Mouse (Mus musculus) spleen, postnatal 14 days (tissue): ENCODE measurements around the gene Kdm5a.

Experiments used
- DNase-seq, 2 experiments: peaks; one replicate each; pipeline ENCODE4 v3.0.0; 2021 to 2022; ENCODE audit warnings: low spot score in 2 of 2

Kdm5a gene

DNA sequence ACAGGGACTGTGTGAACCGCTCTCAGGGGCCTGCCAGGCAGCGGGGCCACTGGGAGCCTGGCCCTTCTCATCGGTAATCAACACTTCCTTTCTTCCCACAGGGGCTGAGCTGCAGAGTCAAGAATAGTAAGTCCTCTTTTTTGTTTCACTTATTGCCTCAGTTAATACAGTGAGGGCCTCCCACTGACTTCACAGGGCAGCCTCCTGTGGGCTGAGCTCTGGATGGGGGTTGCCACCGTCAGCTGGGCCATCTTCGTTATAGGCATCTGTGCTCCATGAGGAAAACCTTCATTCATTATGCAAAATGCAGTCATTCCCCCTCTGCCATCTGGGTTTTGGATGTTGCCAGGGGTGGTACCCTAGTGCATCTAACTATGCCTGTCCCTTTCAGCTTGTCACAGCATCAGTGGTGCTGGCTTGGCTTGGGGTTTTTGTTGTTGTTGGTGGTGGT lies 108.1 kb downstream of the Kdm5a start:
- no peak for DNase-seq

DNA sequence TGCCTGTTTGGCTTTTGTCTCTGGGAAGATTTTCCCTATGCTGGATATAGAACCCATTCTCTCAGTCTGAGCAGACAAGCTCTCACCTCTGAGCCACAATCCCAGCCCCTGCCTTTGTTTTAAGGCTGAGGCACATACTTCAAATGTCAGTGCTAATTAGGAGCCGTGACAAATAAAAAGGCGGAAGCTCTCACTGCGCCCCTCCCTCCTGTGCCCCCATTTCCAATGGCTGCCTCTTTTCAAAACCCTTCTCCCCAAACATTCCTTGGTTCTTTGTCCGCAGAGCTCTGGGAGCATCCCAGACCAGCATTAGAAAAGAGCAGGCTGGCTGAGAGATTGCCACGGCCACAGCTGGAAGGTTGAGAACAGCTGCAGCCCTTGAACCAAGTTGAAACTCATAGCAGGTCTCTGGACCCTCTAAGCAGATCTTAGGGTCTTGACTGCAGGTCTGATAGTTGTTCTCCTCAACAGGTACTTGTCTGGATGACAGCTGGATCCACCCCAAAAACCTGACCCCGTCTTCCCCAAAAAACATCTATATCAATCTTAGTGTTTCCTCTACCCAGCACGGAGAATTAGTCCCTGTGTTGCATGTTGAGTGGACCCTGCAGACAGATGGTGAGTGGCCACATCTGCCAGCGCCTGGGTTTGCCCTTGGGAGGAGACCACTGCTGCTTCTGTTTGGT lies 108.7 kb downstream of the Kdm5a start:
- DNase-seq = no peak

- no peak for DNase-seq
These were observed 109.5 kb downstream of the Kdm5a start for GRCm38 (mm10) chr6:120473427-120473826.

GRCm38 (mm10) chr6:120475288-120475687 lies 111.4 kb downstream of the Kdm5a start:
- DNase-seq = no peak

GRCm38 (mm10) chr6:120479302-120479701 lies 115.4 kb downstream of the Kdm5a start:
- DNase-seq = no peak

- no peak for DNase-seq
These were observed 116.4 kb downstream of the Kdm5a start for GRCm38 (mm10) chr6:120480361-120480760.

GRCm38 (mm10) chr6:120481538-120481937 lies 117.6 kb downstream of the Kdm5a start:
- no peak for DNase-seq

- DNase-seq = no peak
These were observed 118.1 kb downstream of the Kdm5a start for GRCm38 (mm10) chr6:120482021-120482420.

DNA sequence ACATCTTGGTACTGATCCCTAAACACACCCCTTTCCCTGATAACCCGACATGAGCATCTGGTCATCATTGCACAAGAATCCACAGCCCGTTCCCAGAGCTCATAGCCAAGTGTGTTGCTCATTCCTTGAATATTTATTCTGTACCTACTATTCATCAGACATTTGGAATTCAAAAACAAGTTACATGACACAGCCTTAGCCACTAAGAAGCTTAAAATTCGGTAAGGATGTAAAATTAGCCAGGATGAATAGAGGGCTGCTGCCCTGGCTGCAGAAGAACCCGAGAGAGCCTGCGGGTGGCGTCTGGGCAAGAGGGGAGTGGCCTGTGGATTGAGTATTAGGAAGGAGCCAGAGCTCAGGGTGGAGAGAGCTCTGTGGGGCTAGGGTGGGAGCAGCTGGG lies 118.8 kb downstream of the Kdm5a start:
- DNase-seq = no peak

GRCm38 (mm10) chr6:120483211-120483626 lies 119.3 kb downstream of the Kdm5a start:
- peak; percentile 33 to 59 for DNase-seq

DNA sequence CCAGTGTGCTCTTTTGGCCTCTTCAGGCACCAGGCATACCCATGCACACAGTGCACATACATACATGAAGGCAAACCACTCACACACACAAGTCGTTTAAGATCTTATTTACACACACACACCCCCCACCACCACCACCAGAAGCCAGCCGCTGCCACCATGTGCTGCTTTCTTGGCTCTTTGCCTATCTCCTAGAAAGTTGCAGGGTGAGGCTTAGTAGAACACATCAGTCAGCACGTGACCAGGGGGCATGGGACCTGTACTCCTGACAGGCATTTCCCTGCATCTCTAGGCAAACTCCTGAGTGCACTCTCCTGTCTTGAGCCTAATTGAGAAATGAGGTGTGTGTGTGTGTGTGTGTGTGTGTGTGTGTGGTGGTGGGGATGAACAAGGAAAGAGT lies 121.1 kb downstream of the Kdm5a start:
- DNase-seq = no peak

DNA sequence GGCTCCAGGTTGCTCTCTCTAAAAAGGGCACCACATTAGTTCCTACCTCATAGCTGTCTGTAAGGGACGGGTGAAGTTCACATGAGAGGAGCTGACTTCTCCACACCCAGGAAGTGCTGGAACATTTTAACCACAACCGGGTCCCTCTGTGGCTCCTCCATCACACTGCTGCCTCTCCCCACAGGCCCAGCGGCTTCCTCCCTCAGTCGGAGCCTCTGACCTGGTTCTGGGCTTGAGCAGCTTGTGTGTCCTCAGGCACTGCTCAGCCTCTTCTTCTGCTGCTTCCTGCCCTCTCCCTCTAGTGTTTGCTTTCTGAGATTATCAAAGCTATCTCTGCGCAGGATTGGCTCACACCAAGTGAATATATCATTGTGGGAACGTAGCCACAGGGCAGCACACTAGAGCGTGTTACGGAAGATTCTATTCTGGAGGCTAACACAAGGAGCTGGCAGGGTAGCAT lies 122.2 kb downstream of the Kdm5a start:
- DNase-seq = no peak

DNA sequence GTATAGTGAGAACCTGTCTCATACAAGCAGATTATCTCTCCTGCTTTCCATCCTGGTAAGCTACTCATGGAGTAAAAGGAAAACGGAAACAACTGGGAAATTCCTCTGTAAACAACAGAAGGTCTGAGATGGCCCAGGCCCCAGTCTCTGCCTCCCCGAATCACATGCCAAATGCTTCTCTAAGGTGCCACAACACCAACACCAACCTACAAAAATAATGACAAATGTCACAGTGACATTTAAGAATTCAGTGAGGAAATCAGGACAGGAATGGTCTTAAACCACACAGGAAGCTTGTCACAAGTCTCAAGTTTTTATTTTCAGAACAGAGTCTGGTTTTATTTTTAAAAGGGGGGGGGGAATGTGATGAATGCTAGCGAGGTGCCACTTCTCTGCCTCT lies 124.7 kb downstream of the Kdm5a start:
- no peak for DNase-seq

DNA sequence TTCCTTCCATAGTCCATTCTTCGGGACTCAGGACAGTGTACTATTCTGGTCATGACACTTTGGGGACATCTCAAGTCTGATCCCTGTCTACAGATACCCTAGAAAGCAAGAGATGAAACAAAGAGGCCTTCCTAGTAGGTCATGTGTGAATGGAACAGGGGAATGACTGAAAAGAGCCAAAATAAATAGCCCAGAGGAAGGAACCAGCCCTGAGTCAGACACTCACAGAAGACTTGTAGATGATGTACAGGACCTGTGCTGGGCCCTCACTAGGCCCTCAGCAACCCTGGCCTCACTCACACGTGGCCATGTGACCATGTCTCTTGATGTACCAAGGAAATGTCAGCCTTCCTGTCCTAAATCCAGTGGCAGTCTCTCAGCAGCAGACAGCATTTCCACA lies 125.5 kb downstream of the Kdm5a start:
- DNase-seq = no peak

DNA sequence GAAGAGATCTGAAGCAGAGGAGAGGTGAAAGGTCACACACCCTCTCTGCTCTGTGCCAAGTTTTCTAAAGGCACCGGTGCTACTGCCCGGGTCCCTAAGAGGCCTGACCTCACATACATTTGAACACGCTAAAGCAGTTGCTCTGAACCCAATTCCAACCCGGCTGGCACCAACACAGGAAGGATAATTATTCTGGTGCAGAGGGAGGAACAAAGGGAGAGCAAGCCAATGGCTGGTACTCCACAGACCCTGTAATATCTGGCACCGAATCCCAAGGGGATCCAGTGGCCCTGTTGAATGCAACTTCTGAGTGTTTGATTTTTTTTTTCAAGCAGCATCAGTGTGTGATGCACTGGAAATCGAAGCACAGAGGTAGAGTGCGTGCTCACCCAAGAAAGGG lies 127.1 kb downstream of the Kdm5a start:
- DNase-seq = no peak

- DNase-seq = no peak
These were observed 128.1 kb downstream of the Kdm5a start for GRCm38 (mm10) chr6:120491862-120492498.

GRCm38 (mm10) chr6:120492499-120493373 lies 128.8 kb downstream of the Kdm5a start:
- DNase-seq = no peak

GRCm38 (mm10) chr6:120493374-120494181 lies 129.7 kb downstream of the Kdm5a start, which contains the start of gene Tmem121b:
TSS of gene Tmem121b (minus strand) at chr6:120493807.
- DNase-seq = no peak
